Mouse (Mus musculus) forebrain, embryonic 10.5 days (tissue): Measurements from ENCODE around the gene Zdhhc6. TPM values are rescaled to one million over a fixed set of nuclear protein-coding genes. Genes with fewer than 3 reads are reported as not detected.

Source experiments
- DNase-seq: peaks from one replicate; pipeline ENCODE4 v3.0.0-alpha.2; 2017; ENCODE audit warnings: low spot score; ENCODE audit errors: extremely low spot score
- H3K27ac ChIP-seq: fragments of 300-500 bp; sonication (generic); 2 replicates; pipeline ENCODE4 v1.5.1; 2016; ENCODE audit warnings: mild to moderate bottlenecking
- H3K27me3 ChIP-seq: fragments of 300-500 bp; sonication (generic); 2 replicates; pipeline ENCODE4 v1.6.1; 2016; ENCODE audit warnings: mild to moderate bottlenecking; ENCODE audit not compliant: poor library complexity, severe bottlenecking
- H3K36me3 ChIP-seq: fragments of 300-500 bp; sonication (generic); replicated peaks from 2 replicates; pipeline ENCODE4 v1.6.1; 2016; ENCODE audit warnings: mild to moderate bottlenecking, moderate library complexity
- H3K4me1 ChIP-seq: fragments of 300-500 bp; sonication (generic); 2 replicates; pipeline ENCODE4 v1.6.1; 2016
- H3K4me3 ChIP-seq: fragments of 300-500 bp; sonication (generic); 2 replicates; pipeline ENCODE4 v1.5.1; 2016; ENCODE audit warnings: mild to moderate bottlenecking, moderate library complexity
- H3K9me3 ChIP-seq: fragments of 300-500 bp; sonication (generic); 2 replicates; pipeline ENCODE4 v1.6.1; 2016; ENCODE audit warnings: mild to moderate bottlenecking, moderate library complexity
- WGBS: fragments of 180-500 bp; shearing (Covaris S2); methylation state at CpG from one replicate; pipeline ENCODE4 v1.1.7; 2016; 5-methylcytosine and 5-hydroxymethylcytosine counted together
- polyA plus RNA-seq: library from polyadenylated mRNA; unstranded; fragments of >200 nt; fragmentation: Nextera tagmentation; extraction: Ambion mirVana; gene quantifications from 2 replicates; pipeline ENCODE4 v1.2.1, GENCODE M21; 2016

Gene Zdhhc6
- polyA plus RNA-seq, 1 experiment from 2014 or later = 131 TPM

- Histone ChIP-seq H3K9me3 (peaks cover 4% of the 10 kb centered on the region; the same call in 1 of the 2 replicates), H3K27ac (peak overlapping the region; percentile 90), H3K36me3 (no peaks in the 10 kb centered on the region), H3K4me1 (peaks cover 32% of the 10 kb centered on the region), H3K27me3 (0 out of 2 replicates have a peak, but pooled peaks cover 4% of the 10 kb centered on the region), H3K4me3 (peak overlapping the region; percentile 58)
- WGBS = 6% methylated on average over 9 of the region's 9 CpGs
- DNase-seq = peak; percentile 45
Measured at GRCm38 (mm10) chr19:55253239-55253569, 62.6 kb downstream of the Zdhhc6 start.

DNA sequence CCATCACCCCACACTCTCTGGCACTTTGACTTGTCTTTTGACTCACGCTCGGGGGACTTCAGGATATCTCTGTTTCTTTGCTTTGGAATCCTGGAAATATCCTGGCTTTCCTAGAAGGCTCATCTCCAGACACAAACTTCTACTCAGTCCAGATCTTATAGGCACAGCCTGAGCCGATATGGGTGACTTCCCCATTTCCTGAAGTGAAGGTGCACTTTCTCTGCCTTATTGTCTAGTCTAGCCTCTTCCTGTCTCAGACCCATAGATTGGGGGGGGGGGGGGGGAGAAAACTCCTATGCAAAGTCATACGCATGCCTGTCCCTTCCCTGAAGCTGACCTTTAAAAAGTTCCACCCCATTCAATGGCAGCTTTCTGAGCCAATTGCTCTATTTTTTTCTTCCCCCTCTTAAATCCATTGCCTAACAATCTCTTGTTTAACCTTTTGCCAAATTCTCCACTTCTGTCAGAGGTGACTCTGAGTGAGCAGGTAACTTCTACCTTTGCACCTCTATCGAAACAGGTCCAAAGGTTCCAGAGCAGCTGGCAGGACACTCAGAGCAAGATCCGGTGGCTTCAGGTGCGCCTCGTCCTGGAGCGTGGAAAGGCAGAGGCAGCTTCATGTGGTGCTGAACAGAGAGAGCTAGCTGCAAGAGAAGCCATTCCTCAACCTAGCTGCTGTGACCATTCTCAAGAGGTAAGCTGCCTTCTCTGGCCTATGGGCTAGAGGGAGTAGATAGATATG is 64.3 kb downstream of the Zdhhc6 start, which contains the start of gene Acsl5:
Gene Acsl5, plus strand, starts transcription at position 556 of the 742 bp plus-strand sequence.
- 95% methylated on average over 9 of the region's 9 CpGs for WGBS
- DNase-seq = no peak
- Histone ChIP-seq H3K36me3 (no peaks in the 10 kb centered on the region), H3K4me3 (no peak within 1 kb of the TSS), H3K27ac (no peak within 1 kb of the TSS), H3K4me1 (peaks cover 32% of the 10 kb centered on the region), H3K27me3 (0 out of 2 replicates have a peak, but pooled peaks cover 4% of the 10 kb centered on the region), H3K9me3 (peaks cover 4% of the 10 kb centered on the region; the same call in 1 of the 2 replicates)

DNA sequence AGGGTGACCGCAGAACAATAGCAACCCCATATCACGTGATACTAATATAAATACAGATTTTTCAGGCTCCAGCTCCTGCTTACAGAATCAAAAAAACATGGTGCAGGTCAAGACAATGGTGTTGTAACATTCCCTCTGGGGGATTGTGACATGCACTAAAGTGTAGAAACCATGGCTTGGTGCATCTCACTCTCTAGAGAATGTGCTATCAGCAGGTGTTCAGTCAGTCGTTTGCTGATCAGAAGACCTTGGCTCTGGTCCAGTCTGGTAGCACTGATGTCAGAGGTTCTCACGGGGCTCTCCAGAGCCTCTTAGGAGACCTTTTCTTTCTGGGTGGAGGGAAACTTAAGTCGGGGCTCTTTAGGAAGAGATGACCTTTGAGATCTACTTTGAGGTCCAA is 65.4 kb downstream of the Zdhhc6 start:
- DNase-seq = no peak
- Histone ChIP-seq H3K4me1 (peaks cover 27% of the 10 kb centered on the region), H3K9me3 (peaks cover 4% of the 10 kb centered on the region; the same call in 1 of the 2 replicates), H3K4me3 (no peak overlapping the region), H3K36me3 (no peaks in the 10 kb centered on the region), H3K27me3 (0 out of 2 replicates have a peak, but pooled peaks cover 4% of the 10 kb centered on the region), H3K27ac (no peak overlapping the region)
- WGBS = 92% methylated on average over 5 of the region's 5 CpGs

GRCm38 (mm10) chr19:55247991-55248520 is 67.8 kb downstream of the Zdhhc6 start:
- Histone ChIP-seq H3K4me3 (no peak overlapping the region), H3K27me3 (0 out of 2 replicates have a peak, but pooled peaks cover 4% of the 10 kb centered on the region), H3K36me3 (no peaks in the 10 kb centered on the region), H3K27ac (no peak overlapping the region), H3K9me3 (peaks cover 4% of the 10 kb centered on the region; the same call in 1 of the 2 replicates), H3K4me1 (peaks cover 12% of the 10 kb centered on the region)
- WGBS = 82% methylated on average over 9 of the region's 9 CpGs
- DNase-seq = no peak

DNA sequence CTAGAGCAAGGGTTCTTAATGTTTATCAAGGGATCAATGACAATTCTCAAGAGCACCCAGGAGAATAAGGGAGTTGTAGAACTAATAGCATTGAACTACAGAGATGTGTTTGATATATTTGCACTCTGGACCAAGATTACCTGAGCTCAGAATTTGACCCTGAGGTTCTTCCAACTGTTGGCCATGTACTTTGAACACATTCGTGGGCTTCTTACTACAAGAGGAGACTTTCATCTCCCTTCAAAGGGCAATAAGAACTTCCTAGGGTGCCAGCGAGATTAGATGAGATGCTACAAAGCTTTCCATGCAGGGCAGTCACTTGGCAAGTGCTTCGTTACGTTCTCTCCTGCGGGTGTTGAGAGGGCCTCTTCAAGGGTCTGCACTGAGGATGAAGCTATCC is 68.3 kb downstream of the Zdhhc6 start:
- Histone ChIP-seq H3K4me3 (no peak overlapping the region), H3K9me3 (peaks cover 4% of the 10 kb centered on the region; the same call in 1 of the 2 replicates), H3K4me1 (peaks cover 8% of the 10 kb centered on the region), H3K27ac (no peak overlapping the region), H3K27me3 (0 out of 2 replicates have a peak, but pooled peaks cover 4% of the 10 kb centered on the region), H3K36me3 (no peaks in the 10 kb centered on the region)
- no peak for DNase-seq
- 90% methylated on average over 5 of the region's 5 CpGs for WGBS

DNA sequence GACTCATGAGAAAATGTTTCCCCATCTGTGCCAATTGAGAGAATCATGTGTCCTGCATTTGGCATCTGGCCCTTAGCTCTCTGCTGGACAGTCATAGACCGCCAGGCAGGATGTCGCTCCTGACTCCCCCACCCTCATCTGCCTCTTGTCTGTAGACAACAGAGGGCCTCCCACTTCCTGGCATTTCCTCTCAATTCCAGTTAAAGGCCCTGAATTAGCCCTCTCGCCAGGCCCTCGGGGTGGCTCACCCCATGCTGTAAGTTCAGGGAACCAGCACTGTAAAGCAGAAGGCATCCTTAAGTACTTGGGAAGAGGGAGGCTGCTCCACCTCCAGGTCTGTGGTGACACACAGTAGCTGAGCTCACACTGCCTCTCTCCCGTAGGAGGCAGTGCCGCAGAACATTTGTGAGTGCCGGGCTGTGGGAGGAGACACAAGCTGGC is 71.0 kb downstream of the Zdhhc6 start:
- H3K27me3 ChIP-seq = no peaks in the 10 kb centered on the region
- H3K36me3 ChIP-seq = no peaks in the 10 kb centered on the region
- no peaks in the 10 kb centered on the region for H3K9me3 ChIP-seq
- H3K27ac ChIP-seq = no peak overlapping the region
- H3K4me1 ChIP-seq = peaks cover 8% of the 10 kb centered on the region
- DNase-seq = no peak
- WGBS = 36% methylated on average over 7 of the region's 7 CpGs
- H3K4me3 ChIP-seq = no peak overlapping the region

DNA sequence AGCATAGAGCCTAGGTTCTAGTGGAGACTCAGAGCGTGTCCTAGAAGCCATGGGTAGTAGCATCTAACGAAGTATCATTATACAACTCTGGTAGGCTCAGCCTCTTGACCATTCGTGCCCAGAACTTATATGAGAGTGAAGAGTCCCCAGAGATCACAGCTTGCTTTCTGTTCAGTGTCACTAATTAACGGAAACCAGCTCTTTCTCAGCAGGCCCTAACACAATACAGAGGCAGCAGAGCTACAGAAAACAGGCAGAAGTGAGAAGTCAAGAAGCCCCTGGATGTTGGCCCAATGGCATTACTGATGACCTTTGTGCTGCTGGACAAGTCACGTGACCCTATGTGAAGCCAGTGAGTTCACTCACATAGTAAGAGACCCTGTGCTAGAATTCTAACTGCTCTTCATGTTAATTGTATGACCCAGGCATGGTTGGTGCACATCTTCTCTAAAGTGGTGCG is 74.6 kb downstream of the Zdhhc6 start, which contains the start of gene Gucy2g:
Gene Gucy2g, minus strand, starts transcription at position 51 of the 460 bp plus-strand sequence.
- DNase-seq = no peak
- 81% methylated on average over 6 of the region's 6 CpGs for WGBS
- no peak within 1 kb of the TSS for H3K27ac ChIP-seq
- H3K27me3 ChIP-seq = no peaks in the 10 kb centered on the region
- H3K36me3 ChIP-seq = no peaks in the 10 kb centered on the region
- H3K4me3 ChIP-seq = no peak within 1 kb of the TSS
- no peaks in the 10 kb centered on the region for H3K9me3 ChIP-seq
- peaks cover 8% of the 10 kb centered on the region for H3K4me1 ChIP-seq

GRCm38 (mm10) chr19:55239766-55240426 is 75.9 kb downstream of the Zdhhc6 start:
- Histone ChIP-seq H3K9me3 (no peaks in the 10 kb centered on the region), H3K27me3 (no peaks in the 10 kb centered on the region), H3K4me3 (no peak overlapping the region), H3K4me1 (peaks cover 4% of the 10 kb centered on the region), H3K36me3 (no peaks in the 10 kb centered on the region), H3K27ac (no peak overlapping the region)
- WGBS = 82% methylated on average over 6 of the region's 6 CpGs
- DNase-seq = no peak

- H3K36me3 ChIP-seq = no peaks in the 10 kb centered on the region
- H3K27ac ChIP-seq = no peak overlapping the region
- no peaks in the 10 kb centered on the region for H3K4me1 ChIP-seq
- H3K27me3 ChIP-seq = no peaks in the 10 kb centered on the region
- WGBS = 88% methylated on average over 5 of the region's 5 CpGs
- no peaks in the 10 kb centered on the region for H3K9me3 ChIP-seq
- no peak for DNase-seq
- H3K4me3 ChIP-seq = no peak overlapping the region
Measured at GRCm38 (mm10) chr19:55236564-55236963, 79.3 kb downstream of the Zdhhc6 start.

GRCm38 (mm10) chr19:55236026-55236425 is 79.8 kb downstream of the Zdhhc6 start:
- no peaks in the 10 kb centered on the region for H3K36me3 ChIP-seq
- H3K27me3 ChIP-seq = no peaks in the 10 kb centered on the region
- no peaks in the 10 kb centered on the region for H3K4me1 ChIP-seq
- 70% methylated on average over 2 of the region's 2 CpGs for WGBS
- no peak overlapping the region for H3K27ac ChIP-seq
- no peak for DNase-seq
- no peaks in the 10 kb centered on the region for H3K9me3 ChIP-seq
- no peak overlapping the region for H3K4me3 ChIP-seq

- Histone ChIP-seq H3K4me1 (no peaks in the 10 kb centered on the region), H3K27me3 (no peaks in the 10 kb centered on the region), H3K4me3 (no peak overlapping the region), H3K27ac (no peak overlapping the region), H3K36me3 (no peaks in the 10 kb centered on the region), H3K9me3 (no peaks in the 10 kb centered on the region)
- WGBS = 86% methylated on average over 8 of the region's 8 CpGs
- no peak for DNase-seq
Measured at GRCm38 (mm10) chr19:55232136-55232535, 83.7 kb downstream of the Zdhhc6 start.

- DNase-seq = no peak
- no peaks in the 10 kb centered on the region for H3K9me3 ChIP-seq
- WGBS = 84% methylated on average over 10 of the region's 10 CpGs
- no peaks in the 10 kb centered on the region for H3K36me3 ChIP-seq
- no peaks in the 10 kb centered on the region for H3K4me1 ChIP-seq
- no peaks in the 10 kb centered on the region for H3K27me3 ChIP-seq
- no peak overlapping the region for H3K27ac ChIP-seq
- H3K4me3 ChIP-seq = no peak overlapping the region
Measured at GRCm38 (mm10) chr19:55231081-55231480, 84.8 kb downstream of the Zdhhc6 start.

DNA sequence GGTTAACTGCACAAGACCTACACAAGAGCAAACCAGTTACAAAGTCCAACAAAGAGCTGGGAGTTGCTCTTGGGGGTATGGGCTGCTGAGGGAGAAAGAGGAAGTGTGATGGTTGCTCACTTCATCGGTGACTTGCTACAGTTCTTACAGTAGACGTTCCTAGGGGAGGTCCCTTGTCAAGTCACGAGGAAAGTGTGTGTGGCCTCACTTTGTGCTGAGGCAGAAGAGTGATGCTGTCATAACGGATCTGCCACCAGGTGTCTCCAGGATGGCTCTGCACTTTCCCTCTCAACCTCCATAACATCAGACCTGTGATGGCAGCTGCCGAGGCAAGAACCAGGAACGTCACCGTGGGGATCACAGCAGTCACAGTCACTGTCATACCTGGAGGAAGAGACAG is 88.7 kb downstream of the Zdhhc6 start:
- H3K4me3 ChIP-seq = no peak overlapping the region
- no peak overlapping the region for H3K27ac ChIP-seq
- H3K27me3 ChIP-seq = no peaks in the 10 kb centered on the region
- H3K4me1 ChIP-seq = peaks cover 8% of the 10 kb centered on the region
- DNase-seq = no peak
- H3K36me3 ChIP-seq = no peaks in the 10 kb centered on the region
- 89% methylated on average over 7 of the region's 7 CpGs for WGBS
- H3K9me3 ChIP-seq = no peaks in the 10 kb centered on the region
